ENCODE assay signal across 22 mouse cellular contexts in the genomic region with DNA sequence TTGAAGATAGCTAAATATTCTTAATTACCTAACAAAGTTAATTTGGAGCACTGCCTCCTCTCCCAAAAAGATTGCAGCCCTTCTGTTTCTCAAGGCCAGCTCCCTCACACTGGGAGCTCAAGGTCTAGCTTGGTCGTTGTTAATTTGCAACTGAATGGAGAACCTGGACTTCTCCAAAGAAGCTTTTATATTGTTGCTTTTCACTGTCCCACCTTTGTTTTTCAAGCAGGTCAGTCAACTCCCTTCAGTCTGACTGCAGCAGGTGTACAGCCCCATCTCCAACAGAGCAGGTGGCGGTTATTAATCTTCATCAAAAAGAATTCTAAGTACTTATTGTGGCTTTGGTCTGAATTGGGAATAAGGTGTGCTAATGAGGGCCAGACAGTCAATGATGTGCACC.
"Had no signal": no experiment of that assay in that cellular context is flagged by ENCODE, and none has a peak within 500 bp of the region (broad histone marks: within the 10 kb centered on the region; RNA-seq: fewer than 3 reads in every experiment).

No protein-coding gene starts in this region.

- DNase-seq: gastrocnemius, postnatal 14 days; gastrocnemius, postnatal 36 days; heart, adult 2 months; heart, postnatal 14 days; heart, postnatal 36 days; kidney, adult 18-20 months; kidney, adult 8-10 months; kidney, postnatal 10 days; kidney, postnatal 25 days; kidney, postnatal 4 days; liver; liver, embryonic 13.5 days had no signal

- H3K9ac ChIP-seq: heart, embryonic 13.5 days; heart, embryonic 15.5 days; hindbrain, embryonic 13.5 days; hindbrain, embryonic 15.5 days; intestine, embryonic 15.5 days; limb, embryonic 12.5 days; liver, embryonic 13.5 days; liver, embryonic 15.5 days had no signal

- H3K27ac ChIP-seq: heart, adult 2 months; heart, embryonic 13.5 days; heart, embryonic 15.5 days; hindbrain, embryonic 13.5 days; hindbrain, embryonic 15.5 days; intestine, embryonic 15.5 days; layer of hippocampus, adult 2 months; left cerebral cortex, adult 2 months; limb, embryonic 10.5 days; limb, embryonic 12.5 days; liver, embryonic 13.5 days; liver, embryonic 15.5 days had no signal

- H3K27me3 ChIP-seq: heart, embryonic 13.5 days; heart, embryonic 15.5 days; hindbrain, embryonic 13.5 days; hindbrain, embryonic 15.5 days; intestine, embryonic 15.5 days; limb, embryonic 12.5 days; liver, embryonic 13.5 days; liver, embryonic 15.5 days had no signal

- H3K36me3 ChIP-seq: heart, embryonic 13.5 days; heart, embryonic 15.5 days; hindbrain, embryonic 13.5 days; hindbrain, embryonic 15.5 days; intestine, embryonic 15.5 days; limb, embryonic 10.5 days; limb, embryonic 12.5 days; liver, embryonic 13.5 days; liver, embryonic 15.5 days had no signal

- H3K9me3 ChIP-seq: heart, embryonic 13.5 days; heart, embryonic 15.5 days; hindbrain, embryonic 13.5 days; hindbrain, embryonic 15.5 days; intestine, embryonic 15.5 days; limb, embryonic 10.5 days; limb, embryonic 12.5 days; liver, embryonic 13.5 days; liver, embryonic 15.5 days had no signal

- H3K4me1 ChIP-seq: heart, embryonic 13.5 days; heart, embryonic 15.5 days; hindbrain, embryonic 13.5 days; hindbrain, embryonic 15.5 days; intestine, embryonic 15.5 days; limb, embryonic 10.5 days; limb, embryonic 12.5 days; liver, embryonic 13.5 days; liver, embryonic 15.5 days had no signal

- H3K4me3 ChIP-seq: heart, adult 2 months; heart, embryonic 13.5 days; heart, embryonic 15.5 days; hindbrain, embryonic 13.5 days; hindbrain, embryonic 15.5 days; intestine, embryonic 15.5 days; layer of hippocampus, adult 2 months; left cerebral cortex, adult 2 months; limb, embryonic 10.5 days; limb, embryonic 12.5 days; liver, embryonic 13.5 days; liver, embryonic 15.5 days had no signal
